Mouse (Mus musculus) CH12.LX (cell line): Measurements from ENCODE around the gene Gm21312.
"Not testable (repeated sequence)": the region's sequence is repeated elsewhere in the genome, so short reads cannot be mapped to it uniquely, and the experiment has no call there.

Source experiments
- CHD2 ChIP-seq: IDR thresholded peaks from 2 replicates; pipeline ENCODE4 v1.6.1; 2011; ENCODE audit warnings: low read length, improper control_type of control experiment
- CTCF ChIP-seq, 2 experiments: IDR thresholded peaks in 1 of 2; conservative IDR thresholded peaks in 1 of 2; 2 replicates each; pipeline ENCODE4 v1.5.1; 2011 to 2012; ENCODE audit warnings: low read depth in 2 of 2, low read length in 2 of 2, improper control_type of control experiment in 1 of 2, inconsistent platforms in 1 of 2, mild to moderate bottlenecking in 1 of 2, moderate library complexity in 1 of 2
- ELF1 ChIP-seq: IDR thresholded peaks from 2 replicates; pipeline ENCODE4 v1.6.1; 2014; ENCODE audit warnings: low read depth, mild to moderate bottlenecking, inconsistent platforms, low read length, improper control_type of control experiment
- EP300 ChIP-seq: IDR thresholded peaks from 2 replicates; pipeline ENCODE4 v1.6.1; 2011; ENCODE audit warnings: low read length, improper control_type of control experiment
- GABPA ChIP-seq: IDR thresholded peaks from 2 replicates; pipeline ENCODE4 v1.6.1; 2012; ENCODE audit warnings: low read depth, low read length, improper control_type of control experiment, inconsistent platforms; ENCODE audit not compliant: insufficient replicate concordance
- HCFC1 ChIP-seq: IDR thresholded peaks from 2 replicates; pipeline ENCODE4 v1.6.1; 2012; ENCODE audit warnings: low read depth, mild to moderate bottlenecking, inconsistent platforms, low read length, improper control_type of control experiment
- MAX ChIP-seq: IDR thresholded peaks from 2 replicates; pipeline ENCODE4 v1.6.1; 2011; ENCODE audit warnings: low read length, improper control_type of control experiment
- MYC ChIP-seq: IDR thresholded peaks from 2 replicates; pipeline ENCODE4 v1.6.1; 2011; ENCODE audit warnings: low read depth, mild to moderate bottlenecking, improper control_type of control experiment, low read length
- SIN3A ChIP-seq: IDR thresholded peaks from 2 replicates; pipeline ENCODE4 v1.6.1; 2012; ENCODE audit warnings: low read length, improper control_type of control experiment, inconsistent platforms
- TCF12 ChIP-seq: IDR thresholded peaks from 2 replicates; pipeline ENCODE4 v1.6.1; 2014; ENCODE audit warnings: low read depth, mild to moderate bottlenecking, inconsistent platforms, low read length, improper control_type of control experiment
- ZNF384 ChIP-seq: IDR thresholded peaks from 2 replicates; pipeline ENCODE4 v1.6.1; 2012; ENCODE audit warnings: low read depth, low read length, improper control_type of control experiment, inconsistent platforms

- not testable (repeated sequence) for TF ChIP-seq CHD2; SIN3A; ELF1; CTCF (conservative IDR thresholded peaks at IDR 0.05 in 1 of 2, IDR thresholded peaks at IDR 0.05 in 1 of 2; ENCODE audit: low read depth in 2 of 2, low read length in 2 of 2); HCFC1; ZNF384; MYC; EP300; MAX; TCF12; GABPA
These were observed 16.9 kb downstream of the Gm21312 start, which contains the start of gene Gm4340 for GRCm38 (mm10) chr10:104193742-104194141.
